Mouse (Mus musculus): ENCODE data around the gene Gm20388. TPM values are rescaled to one million over a fixed set of nuclear protein-coding genes. Genes with fewer than 3 reads are reported as not detected.

Gm20388 gene
- polyA plus RNA-seq, 1 experiment from 2014 or later: not detected

- Histone ChIP-seq H3K4me3 (no peak overlapping the region), H3K27me3 (no peaks in the 10 kb centered on the region; the same call in 1 of the 2 replicates), H3K4me2 (peak overlapping the region; percentile 43), H3K9ac (no peak overlapping the region), H3K4me1 (replicated peaks) (peaks cover 9% of the 10 kb centered on the region), H3K9me3 (replicated peaks) (no peaks in the 10 kb centered on the region), H3K36me3 (no peaks in the 10 kb centered on the region), H3K27ac (no peak overlapping the region)
- no peak for ATAC-seq (replicated peaks; ENCODE audit: insufficient number of reproducible peaks, insufficient read depth, low FRiP score, low read depth)
- WGBS: 8% methylated on average over 9 of the region's 9 CpGs
Observed at GRCm38 (mm10) chr8:121698615-121699101, 1788.0 kb downstream of the Gm20388 start.

DNA sequence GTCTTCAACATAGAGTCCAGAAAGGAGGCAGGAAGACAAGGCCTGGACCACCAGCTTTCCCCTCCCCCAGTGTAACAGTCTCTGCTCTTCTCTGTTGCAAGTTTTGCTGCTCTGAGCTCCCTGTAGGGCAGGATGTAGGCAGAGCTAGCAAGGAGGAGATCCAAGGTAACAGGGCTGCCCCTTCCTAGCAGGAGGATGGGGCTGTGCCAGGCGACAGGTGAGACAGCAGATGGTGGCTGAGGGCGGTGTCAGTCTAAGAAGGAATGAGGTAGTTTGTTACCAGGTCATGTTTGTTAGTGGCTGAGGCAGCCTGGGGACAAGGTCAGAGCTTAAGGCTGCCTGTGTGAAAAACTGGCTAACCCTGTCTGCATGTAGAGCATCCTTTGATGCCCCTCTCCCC is 1789.3 kb downstream of the Gm20388 start:
- Histone ChIP-seq H3K36me3 (no peaks in the 10 kb centered on the region), H3K9me3 (replicated peaks) (no peaks in the 10 kb centered on the region), H3K4me3 (no peak overlapping the region), H3K4me2 (no peak overlapping the region), H3K4me1 (replicated peaks) (peaks cover 9% of the 10 kb centered on the region), H3K27me3 (peaks cover 2% of the 10 kb centered on the region), H3K27ac (no peak overlapping the region), H3K9ac (no peak overlapping the region)
- ATAC-seq (replicated peaks; ENCODE audit: insufficient number of reproducible peaks, insufficient read depth, low FRiP score, low read depth): no peak
- WGBS: 88% methylated on average over 2 of the region's 2 CpGs

- Histone ChIP-seq H3K27me3 (peaks cover 14% of the 10 kb centered on the region), H3K27ac (no peak overlapping the region), H3K4me1 (replicated peaks) (no peaks in the 10 kb centered on the region), H3K4me2 (no peak overlapping the region), H3K4me3 (no peak overlapping the region), H3K9ac (no peak overlapping the region), H3K9me3 (replicated peaks) (no peaks in the 10 kb centered on the region), H3K36me3 (no peaks in the 10 kb centered on the region)
- ATAC-seq (replicated peaks; ENCODE audit: insufficient number of reproducible peaks, insufficient read depth, low FRiP score, low read depth): no peak
- WGBS: 39% methylated on average over 3 of the region's 3 CpGs
Observed at GRCm38 (mm10) chr8:121705174-121705573, 1794.5 kb downstream of the Gm20388 start.

DNA sequence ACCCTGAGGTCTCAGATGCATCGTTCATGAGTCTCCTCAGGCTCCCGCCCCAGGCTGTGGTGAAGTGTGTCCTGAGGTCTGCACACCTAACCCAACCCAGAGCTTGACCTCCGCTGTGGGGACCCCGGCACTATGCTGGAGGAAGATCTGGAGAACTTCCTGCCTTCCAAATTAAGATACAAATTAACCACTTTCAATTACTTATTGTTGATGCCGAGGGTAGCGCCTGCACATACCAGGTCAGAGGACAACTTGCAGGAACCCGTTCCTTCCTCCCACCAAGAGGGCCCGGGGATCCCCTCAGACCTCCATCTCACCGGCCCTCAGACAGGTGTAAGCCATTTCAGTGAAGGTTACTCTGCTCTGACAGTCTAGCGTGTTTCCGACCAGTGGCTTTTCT is 1796.3 kb downstream of the Gm20388 start:
- no peaks in the 10 kb centered on the region for H3K36me3 ChIP-seq
- WGBS: 77% methylated on average over 11 of the region's 11 CpGs
- no peaks in the 10 kb centered on the region for H3K9me3 ChIP-seq (replicated peaks)

GRCm38 (mm10) chr8:121708406-121708805 is 1797.8 kb downstream of the Gm20388 start:
- 52% methylated on average over 6 of the region's 6 CpGs for WGBS
- peaks cover 25% of the 10 kb centered on the region for H3K27me3 ChIP-seq
- H3K4me3 ChIP-seq: no peak overlapping the region
- H3K27ac ChIP-seq: no peak overlapping the region
- no peak overlapping the region for H3K4me2 ChIP-seq
- ATAC-seq (replicated peaks; ENCODE audit: insufficient number of reproducible peaks, insufficient read depth, low FRiP score, low read depth): no peak
- no peaks in the 10 kb centered on the region for H3K36me3 ChIP-seq
- H3K4me1 ChIP-seq (replicated peaks): no peaks in the 10 kb centered on the region
- H3K9ac ChIP-seq: no peak overlapping the region
- no peaks in the 10 kb centered on the region for H3K9me3 ChIP-seq (replicated peaks)

More for the DNA sequence above, 1796.3 kb downstream of the Gm20388 start:
- H3K27ac ChIP-seq: no peak overlapping the region
- no peak for ATAC-seq (replicated peaks; ENCODE audit: insufficient number of reproducible peaks, insufficient read depth, low FRiP score, low read depth)
- H3K4me1 ChIP-seq (replicated peaks): no peaks in the 10 kb centered on the region
- peaks cover 16% of the 10 kb centered on the region for H3K27me3 ChIP-seq
- H3K4me3 ChIP-seq: no peak overlapping the region
- no peak overlapping the region for H3K9ac ChIP-seq
- no peak overlapping the region for H3K4me2 ChIP-seq

GRCm38 (mm10) chr8:121717502-121717901 is 1806.9 kb downstream of the Gm20388 start:
- Histone ChIP-seq H3K9ac (no peak overlapping the region), H3K36me3 (no peaks in the 10 kb centered on the region), H3K4me3 (no peak overlapping the region), H3K4me1 (replicated peaks) (0 out of 2 replicates have a peak, but pooled peaks cover 3% of the 10 kb centered on the region), H3K27me3 (peaks cover 74% of the 10 kb centered on the region), H3K27ac (no peak overlapping the region), H3K9me3 (replicated peaks) (no peaks in the 10 kb centered on the region), H3K4me2 (no peak overlapping the region)
- WGBS: 42% methylated on average over 14 of the region's 14 CpGs
- ATAC-seq (replicated peaks; ENCODE audit: insufficient number of reproducible peaks, insufficient read depth, low FRiP score, low read depth): no peak

- peak; percentile 60; the same call in 1 of the 2 replicates for ATAC-seq (replicated peaks; ENCODE audit: insufficient number of reproducible peaks, insufficient read depth, low FRiP score, low read depth)
- 0 out of 2 replicates have a peak, but pooled peaks cover 3% of the 10 kb centered on the region for H3K4me1 ChIP-seq (replicated peaks)
- H3K27me3 ChIP-seq: peaks cover 72% of the 10 kb centered on the region
- no peaks in the 10 kb centered on the region for H3K36me3 ChIP-seq
- H3K9ac ChIP-seq: no peak overlapping the region
- H3K9me3 ChIP-seq (replicated peaks): no peaks in the 10 kb centered on the region
- H3K4me3 ChIP-seq: no peak overlapping the region
- H3K4me2 ChIP-seq: no peak overlapping the region
- no peak overlapping the region for H3K27ac ChIP-seq
- WGBS: 23% methylated on average over 12 of the region's 12 CpGs
Observed at GRCm38 (mm10) chr8:121717982-121718425, 1807.4 kb downstream of the Gm20388 start.

DNA sequence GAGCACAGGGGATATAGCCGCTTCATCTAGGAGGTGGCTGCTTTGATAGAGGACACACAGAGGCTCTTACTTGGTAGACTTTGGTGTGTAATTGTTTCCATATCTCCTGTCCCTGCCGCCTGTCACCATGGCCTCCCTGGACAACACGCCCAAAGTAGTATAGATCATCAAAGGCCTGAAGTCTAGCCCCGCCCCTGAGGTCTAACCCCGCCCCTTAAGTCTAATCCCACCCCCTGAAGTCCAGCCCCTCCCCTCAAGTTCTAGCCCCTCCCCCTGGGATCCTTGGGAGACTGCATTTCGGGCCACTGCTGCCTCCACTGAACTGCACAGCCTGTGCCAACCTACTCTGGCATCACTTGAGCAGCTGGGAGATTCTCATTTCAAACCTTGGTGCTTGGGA is 1808.3 kb downstream of the Gm20388 start:
- Histone ChIP-seq H3K9me3 (replicated peaks) (no peaks in the 10 kb centered on the region), H3K27ac (no peak overlapping the region), H3K4me3 (no peak overlapping the region), H3K4me1 (replicated peaks) (0 out of 2 replicates have a peak, but pooled peaks cover 3% of the 10 kb centered on the region), H3K4me2 (no peak overlapping the region), H3K9ac (no peak overlapping the region), H3K36me3 (no peaks in the 10 kb centered on the region), H3K27me3 (peaks cover 72% of the 10 kb centered on the region)
- no peak for ATAC-seq (replicated peaks; ENCODE audit: insufficient number of reproducible peaks, insufficient read depth, low FRiP score, low read depth)
- WGBS: 45% methylated on average over 6 of the region's 6 CpGs

- no peak for ATAC-seq (replicated peaks; ENCODE audit: insufficient number of reproducible peaks, insufficient read depth, low FRiP score, low read depth)
- H3K36me3 ChIP-seq: no peaks in the 10 kb centered on the region
- H3K9ac ChIP-seq: no peak overlapping the region
- no peak overlapping the region for H3K27ac ChIP-seq
- H3K9me3 ChIP-seq (replicated peaks): no peaks in the 10 kb centered on the region
- peaks cover 58% of the 10 kb centered on the region for H3K27me3 ChIP-seq
- H3K4me3 ChIP-seq: no peak overlapping the region
- no peak overlapping the region for H3K4me2 ChIP-seq
- WGBS: 51% methylated on average over 6 of the region's 6 CpGs
- 0 out of 2 replicates have a peak, but pooled peaks cover 3% of the 10 kb centered on the region for H3K4me1 ChIP-seq (replicated peaks)
Observed at GRCm38 (mm10) chr8:121721072-121721471, 1810.4 kb downstream of the Gm20388 start.

DNA sequence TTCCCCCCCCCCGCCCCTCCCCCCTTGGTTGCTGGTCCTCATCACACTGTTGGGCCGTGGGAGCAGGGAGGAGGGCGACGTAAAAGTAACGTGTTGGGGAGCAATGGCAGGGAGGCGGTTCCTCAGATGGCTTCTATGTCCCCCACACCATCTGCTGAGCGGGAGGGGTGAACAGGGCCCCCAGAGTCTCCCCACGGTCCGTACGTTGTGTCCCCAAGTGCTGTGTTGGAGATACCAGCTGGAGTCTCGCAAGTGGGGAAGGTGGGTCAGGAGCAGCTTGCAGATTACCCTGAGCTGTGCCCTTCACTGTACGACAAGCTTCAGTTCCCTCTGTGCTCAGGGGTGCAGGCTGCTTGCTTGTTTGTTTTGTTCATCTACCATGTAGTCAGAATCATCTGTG is 1813.2 kb downstream of the Gm20388 start:
- no peak for ATAC-seq (replicated peaks; ENCODE audit: insufficient number of reproducible peaks, insufficient read depth, low FRiP score, low read depth)

GRCm38 (mm10) chr8:121727164-121727563 is 1816.5 kb downstream of the Gm20388 start:
- WGBS: 49% methylated on average over 3 of the region's 3 CpGs

More for the DNA sequence above, 1813.2 kb downstream of the Gm20388 start:
- Histone ChIP-seq H3K27me3 (peaks cover 62% of the 10 kb centered on the region), H3K4me2 (no peak overlapping the region), H3K9ac (no peak overlapping the region), H3K27ac (no peak overlapping the region), H3K36me3 (no peaks in the 10 kb centered on the region), H3K9me3 (replicated peaks) (no peaks in the 10 kb centered on the region), H3K4me1 (replicated peaks) (no peaks in the 10 kb centered on the region), H3K4me3 (no peak overlapping the region)
- WGBS: 69% methylated on average over 12 of the region's 12 CpGs

GRCm38 (mm10) chr8:121729323-121729722 is 1818.7 kb downstream of the Gm20388 start, which contains the start of gene Jph3:
Jph3 (plus strand) TSS chr8:121729623.
- peak within 1 kb of the TSS; percentile 50 for H3K4me3 ChIP-seq
- peak within 1 kb of the TSS; percentile 86 for H3K4me2 ChIP-seq
- no peaks in the 10 kb centered on the region for H3K36me3 ChIP-seq
- H3K27ac ChIP-seq: no peak within 1 kb of the TSS
- H3K27me3 ChIP-seq: peaks cover 81% of the 10 kb centered on the region
- H3K9ac ChIP-seq: no peak within 1 kb of the TSS
- H3K9me3 ChIP-seq (replicated peaks): no peaks in the 10 kb centered on the region
- H3K4me1 ChIP-seq (replicated peaks): peaks cover 13% of the 10 kb centered on the region
- no peak for ATAC-seq (replicated peaks; ENCODE audit: insufficient number of reproducible peaks, insufficient read depth, low FRiP score, low read depth)
- 10% methylated on average over 12 of the region's 12 CpGs for WGBS

More at GRCm38 (mm10) chr8:121727164-121727563, 1816.5 kb downstream of the Gm20388 start:
- no peak overlapping the region for H3K4me2 ChIP-seq
- H3K27ac ChIP-seq: no peak overlapping the region
- H3K9me3 ChIP-seq (replicated peaks): no peaks in the 10 kb centered on the region
- no peak overlapping the region for H3K4me3 ChIP-seq
- H3K4me1 ChIP-seq (replicated peaks): peaks cover 13% of the 10 kb centered on the region
- no peak overlapping the region for H3K9ac ChIP-seq
- H3K27me3 ChIP-seq: peaks cover 76% of the 10 kb centered on the region
- no peak for ATAC-seq (replicated peaks; ENCODE audit: insufficient number of reproducible peaks, insufficient read depth, low FRiP score, low read depth)
- H3K36me3 ChIP-seq: no peaks in the 10 kb centered on the region
